Mouse (Mus musculus): Measurements from ENCODE around the gene Ttc36. TPM values are rescaled to one million over a fixed set of nuclear protein-coding genes. Genes with fewer than 3 reads are reported as not detected.

Gene Ttc36
- 1 to 10 TPM in 1 of 2 experiments, not detected in 1; 1.4 TPM for total RNA-seq (2021)

- DNase-seq (ENCODE audit: low spot score in 2 of 2) = no peak
- intact Hi-C loops (cut with DNase I) = no loop called here
These were observed at the start of gene Ttc36 for GRCm38 (mm10) chr9:44802808-44803450. Gene Ttc36, minus strand, starts transcription at chr9:44803072.

GRCm38 (mm10) chr9:44847446-44847845 is 44.6 kb upstream of the Ttc36 start:
- DNase-seq (ENCODE audit: low spot score in 2 of 2) = no peak
- intact Hi-C loops (cut with DNase I) = no loop called here

DNA sequence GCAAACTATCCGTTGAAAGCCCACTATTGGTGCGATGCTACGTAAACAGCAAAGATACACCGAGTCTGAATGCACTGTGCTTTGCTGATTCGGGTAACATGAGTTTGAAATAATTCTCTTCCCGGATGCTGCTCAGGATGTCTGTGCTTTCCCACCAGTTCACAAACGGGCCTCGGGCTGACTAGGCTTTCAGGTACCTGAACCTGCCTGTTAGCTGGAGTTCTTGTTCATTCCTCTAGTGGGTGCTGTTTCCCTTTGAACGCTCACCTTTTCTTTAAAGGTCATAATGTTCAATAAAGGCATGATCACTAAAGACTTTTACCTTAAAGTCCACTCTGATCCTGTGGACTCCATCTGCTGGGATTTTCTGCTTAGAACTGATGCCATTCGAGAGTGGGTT is 38.4 kb upstream of the Ttc36 start:
- no peak for DNase-seq (ENCODE audit: low spot score in 2 of 2)
- intact Hi-C loops (cut with DNase I) = no loop called here

- intact Hi-C loops (cut with DNase I) = loop anchor here (2.0 to 5.0 kb wide), 2 partner anchors 46 to 84 kb away; partner anchors contain the start of genes Atp5l and Kmt2a
- peak; percentile 63 to 67 for DNase-seq (ENCODE audit: low spot score in 2 of 2)
These were observed 33.6 kb upstream of the Ttc36 start for GRCm38 (mm10) chr9:44836439-44836838.

DNA sequence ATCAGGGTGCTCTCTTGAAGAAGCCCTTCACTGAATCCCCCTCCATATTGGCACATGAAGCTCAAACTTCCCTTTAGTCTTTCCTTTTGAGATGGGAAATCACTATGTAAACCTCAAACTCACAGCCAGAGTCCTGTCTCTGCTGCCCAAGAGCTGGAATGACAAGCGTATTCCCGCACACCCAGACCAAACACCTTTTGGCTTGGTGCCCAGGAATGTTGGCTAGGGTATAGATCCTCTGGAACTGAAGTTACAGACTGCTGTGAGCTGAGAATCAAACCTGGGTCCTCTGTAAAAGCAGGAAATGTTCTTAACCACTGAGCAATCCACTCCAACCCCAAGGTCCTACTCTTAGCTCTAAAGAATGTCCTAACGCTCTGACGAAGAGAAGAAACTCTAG is 29.5 kb upstream of the Ttc36 start:
- no peak for DNase-seq (ENCODE audit: low spot score in 2 of 2)
- intact Hi-C loops (cut with DNase I) = no loop called here

- intact Hi-C loops (cut with DNase I) = no loop called here
These were observed 27.6 kb upstream of the Ttc36 start for GRCm38 (mm10) chr9:44830506-44830905.

DNA sequence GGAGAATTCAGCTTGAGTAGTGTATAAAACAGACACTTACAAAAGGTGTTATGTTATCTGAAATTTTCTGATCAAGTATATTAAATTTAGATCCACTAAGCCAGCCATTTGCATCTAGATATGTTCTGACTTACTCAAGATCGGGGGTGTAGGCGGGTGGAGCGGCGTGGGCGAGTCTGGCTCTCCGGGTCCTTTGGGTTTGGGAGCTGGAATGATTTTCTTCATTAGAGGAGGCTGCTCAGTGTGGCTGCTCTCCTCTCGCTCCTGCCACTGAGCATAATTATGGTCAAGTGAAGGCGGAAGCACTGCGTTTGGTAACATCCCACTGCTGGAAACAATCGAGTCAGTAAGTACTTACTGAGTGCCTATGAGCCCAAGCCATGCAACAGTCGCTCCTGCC is 26.1 kb upstream of the Ttc36 start:
- DNase-seq (ENCODE audit: low spot score in 2 of 2) = peak in 1 of 2 experiments; percentile 41

More at GRCm38 (mm10) chr9:44830506-44830905, 27.6 kb upstream of the Ttc36 start:
- DNase-seq (ENCODE audit: low spot score in 2 of 2) = no peak

GRCm38 (mm10) chr9:44826660-44827059 is 23.8 kb upstream of the Ttc36 start:
- no peak for DNase-seq (ENCODE audit: low spot score in 2 of 2)
- intact Hi-C loops (cut with DNase I) = no loop called here

More for the DNA sequence above, 26.1 kb upstream of the Ttc36 start:
- intact Hi-C loops (cut with DNase I) = no loop called here

GRCm38 (mm10) chr9:44819920-44820827 is 17.3 kb upstream of the Ttc36 start:
- intact Hi-C loops (cut with DNase I) = no loop called here
- DNase-seq (ENCODE audit: low spot score in 2 of 2) = no peak

DNA sequence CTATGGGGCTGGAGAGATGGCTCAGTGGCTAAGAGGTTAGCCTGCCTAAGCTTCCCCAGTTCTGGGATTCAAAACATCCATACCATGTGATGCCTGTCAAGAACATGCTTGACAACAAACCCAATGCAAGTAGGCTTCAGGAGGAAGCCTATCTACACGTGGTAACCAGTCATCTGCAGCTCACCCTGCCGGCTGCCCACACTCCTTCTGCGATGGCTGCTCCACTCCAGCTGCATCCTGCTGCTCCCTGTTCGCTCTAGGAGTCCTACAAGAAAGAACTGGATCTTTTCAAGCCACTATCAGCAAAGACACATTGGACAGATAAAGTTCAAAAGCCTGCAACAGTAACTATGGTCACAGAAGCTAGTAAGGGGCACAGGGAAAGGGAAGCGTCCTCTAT is 14.7 kb upstream of the Ttc36 start:
- intact Hi-C loops (cut with DNase I) = no loop called here
- DNase-seq (ENCODE audit: low spot score in 2 of 2) = no peak

GRCm38 (mm10) chr9:44814179-44814578 is 11.3 kb upstream of the Ttc36 start:
- intact Hi-C loops (cut with DNase I) = no loop called here
- DNase-seq (ENCODE audit: low spot score in 2 of 2) = no peak

GRCm38 (mm10) chr9:44810316-44810715 is 7.4 kb upstream of the Ttc36 start:
- intact Hi-C loops (cut with DNase I) = no loop called here
- no peak for DNase-seq (ENCODE audit: low spot score in 2 of 2)

DNA sequence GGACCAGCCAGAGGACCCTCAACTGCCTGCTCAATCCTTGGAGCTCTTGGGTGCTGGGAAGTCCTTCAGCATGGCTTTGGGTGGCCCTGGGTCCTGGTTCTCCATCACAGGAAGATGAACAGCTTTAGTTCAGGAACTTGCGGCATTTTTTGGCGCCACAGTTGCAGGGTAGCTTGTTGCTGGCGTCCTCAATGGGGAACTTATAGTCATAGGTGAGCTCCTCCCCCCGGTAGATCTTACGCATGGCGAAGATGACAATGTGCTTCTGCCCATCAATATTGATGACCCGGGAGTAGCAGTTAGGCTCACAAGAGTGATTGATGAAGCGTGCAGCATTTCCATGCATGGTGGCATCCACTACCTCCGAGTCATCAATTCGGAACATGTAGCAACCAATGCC is 4.9 kb upstream of the Ttc36 start:
- intact Hi-C loops (cut with DNase I) = no loop called here
- no peak for DNase-seq (ENCODE audit: low spot score in 2 of 2)

- DNase-seq (ENCODE audit: low spot score in 2 of 2) = no peak
- intact Hi-C loops (cut with DNase I) = no loop called here
These were observed 4.3 kb upstream of the Ttc36 start for GRCm38 (mm10) chr9:44807141-44807540.

GRCm38 (mm10) chr9:44805536-44805935 is 2.7 kb upstream of the Ttc36 start:
- intact Hi-C loops (cut with DNase I) = no loop called here
- no peak for DNase-seq (ENCODE audit: low spot score in 2 of 2)

GRCm38 (mm10) chr9:44804678-44805077 is 1.8 kb upstream of the Ttc36 start:
- intact Hi-C loops (cut with DNase I) = no loop called here
- DNase-seq (ENCODE audit: low spot score in 2 of 2) = no peak

DNA sequence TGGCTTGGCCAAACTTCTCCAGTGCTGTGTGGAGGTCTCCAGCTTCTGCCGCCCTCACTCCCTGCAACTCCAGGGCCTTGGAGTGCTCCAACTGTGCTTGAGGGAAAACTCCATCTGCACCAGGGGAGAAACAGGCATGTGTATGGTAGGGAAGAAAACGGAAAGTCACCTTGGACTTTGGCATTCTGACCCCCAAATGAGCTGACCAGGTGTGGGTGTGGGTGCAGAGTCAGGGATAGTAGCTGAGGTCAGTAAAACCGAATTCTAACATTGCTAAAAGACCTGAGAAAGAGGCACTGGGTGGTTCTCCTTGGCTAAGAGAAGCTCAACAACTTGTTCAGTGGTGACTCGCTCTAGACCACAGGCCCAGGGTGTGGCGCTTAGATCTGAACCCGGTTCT is 1.2 kb downstream of the Ttc36 start:
- no peak for DNase-seq (ENCODE audit: low spot score in 2 of 2)
- intact Hi-C loops (cut with DNase I) = no loop called here

- intact Hi-C loops (cut with DNase I) = no loop called here
- DNase-seq (ENCODE audit: low spot score in 2 of 2) = no peak
These were observed 2.9 kb downstream of the Ttc36 start for GRCm38 (mm10) chr9:44799958-44800324.

DNA sequence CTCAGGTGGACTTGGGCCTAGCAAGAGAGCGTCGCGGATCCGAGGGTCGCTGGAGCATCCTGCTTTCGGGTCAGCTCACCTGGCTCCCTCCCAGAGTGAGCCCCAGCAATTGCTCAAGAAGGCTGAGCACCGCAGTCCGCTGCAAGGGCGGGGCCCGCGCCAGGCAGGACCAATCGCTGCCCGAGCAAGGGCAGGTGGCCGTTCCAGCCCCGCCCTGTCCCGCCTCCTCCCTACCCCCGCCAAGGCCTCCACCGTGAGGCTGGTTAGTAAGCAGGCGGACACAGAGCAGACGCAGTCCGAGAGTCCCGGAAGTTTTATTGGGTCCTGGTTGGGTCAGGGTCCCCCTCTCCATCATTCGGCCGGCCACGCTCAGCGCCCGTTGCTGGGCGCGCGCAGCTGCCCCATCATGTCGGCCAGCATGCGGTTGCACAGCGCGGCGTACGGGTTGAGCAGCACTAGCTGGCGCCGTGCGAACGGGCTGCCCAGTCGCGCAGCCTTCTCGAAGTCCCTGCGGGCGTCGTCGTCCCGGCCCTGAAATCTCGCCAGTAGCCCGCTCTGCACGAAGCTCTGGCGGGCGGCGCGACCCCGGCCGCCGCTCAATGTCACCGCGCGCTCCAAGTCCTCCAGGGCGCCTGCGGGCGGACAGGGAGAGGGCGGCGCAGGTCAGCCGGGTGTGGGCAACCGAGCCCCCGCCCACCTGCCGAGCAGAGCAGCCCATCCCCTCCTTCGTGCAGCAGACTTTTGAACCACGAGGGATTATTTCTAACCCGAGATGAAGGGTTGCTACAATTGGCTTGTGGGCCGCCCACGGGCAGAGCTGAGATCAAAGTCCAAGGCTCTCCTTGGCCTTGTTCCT is 3.5 kb downstream of the Ttc36 start, which contains the start of gene Tmem25:
Gene Tmem25, minus strand, starts transcription at position 206 of the 856 bp plus-strand sequence.
- DNase-seq (ENCODE audit: low spot score in 2 of 2) = peak; percentile 89 to 91
- intact Hi-C loops (cut with DNase I) = no loop called here

GRCm38 (mm10) chr9:44798298-44798697 is 4.6 kb downstream of the Ttc36 start:
- intact Hi-C loops (cut with DNase I) = no loop called here
- DNase-seq (ENCODE audit: low spot score in 2 of 2) = no peak
